Mouse (Mus musculus): ENCODE data around the gene Ccdc63. TPM values are rescaled to one million over a fixed set of nuclear protein-coding genes. Genes with fewer than 3 reads are reported as not detected.

Gene Ccdc63
- polyA plus RNA-seq, 1 experiment from 2014 or later = not detected

DNA sequence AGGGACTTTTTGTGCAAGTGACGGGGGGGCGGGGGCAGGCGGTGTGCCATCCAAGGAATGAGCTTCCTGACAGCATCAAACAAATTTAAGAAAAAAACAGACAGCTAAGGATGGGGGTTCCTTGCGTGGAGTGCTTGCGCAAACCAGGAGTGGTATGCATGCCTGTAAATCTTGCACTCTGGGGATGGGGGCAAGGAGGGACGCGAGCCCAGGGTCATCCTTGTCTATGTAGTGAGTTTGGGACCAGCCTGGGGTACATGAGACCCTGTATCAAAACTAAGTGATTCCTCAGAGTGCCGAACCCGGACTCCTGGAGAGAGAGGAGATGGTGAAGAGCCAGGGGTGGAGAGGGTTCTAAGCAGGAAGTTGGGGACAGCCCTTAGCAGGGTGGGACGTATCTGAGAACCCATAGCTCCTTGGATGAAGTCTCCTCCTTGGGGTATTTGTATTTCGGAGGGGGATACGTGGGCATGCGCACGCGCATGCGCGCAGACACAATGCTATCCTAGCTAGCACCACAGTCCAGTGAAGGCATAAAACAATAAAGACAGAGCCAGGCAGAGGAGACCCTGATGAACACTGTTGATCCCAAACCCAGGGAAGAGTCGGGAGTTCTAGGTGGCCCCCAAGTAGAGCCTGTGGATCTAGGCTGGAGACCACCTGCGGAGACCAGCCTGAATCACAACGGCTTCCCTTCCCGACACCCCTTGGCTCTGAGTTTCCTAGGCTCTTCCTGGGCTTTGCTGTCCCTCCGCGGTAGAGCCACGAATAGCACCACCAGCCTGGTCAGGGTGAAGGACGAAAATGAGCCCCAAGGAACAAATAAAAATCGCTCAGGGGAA, 29.3 kb downstream of the Ccdc63 start:
- ATAC-seq (replicated peaks) = no peak
- H3K27me3 ChIP-seq = no peaks in the 10 kb centered on the region
- H3K9me3 ChIP-seq = no peaks in the 10 kb centered on the region
- 0 out of 2 replicates have a peak overlapping the region, but pooled peaks have one; percentile 10 for H3K4me2 ChIP-seq (replicated peaks)
- no peak overlapping the region for H3K9ac ChIP-seq (replicated peaks)
- no peak overlapping the region for H3K4me3 ChIP-seq
- no peaks in the 10 kb centered on the region for H3K4me1 ChIP-seq
- WGBS = 67% methylated on average over 26 of the region's 26 CpGs
- no peaks in the 10 kb centered on the region for H3K36me3 ChIP-seq
- no peak overlapping the region for H3K27ac ChIP-seq (replicated peaks)

GRCm38 (mm10) chr5:122110625-122111024, 30.0 kb downstream of the Ccdc63 start:
- H3K9me3 ChIP-seq = no peaks in the 10 kb centered on the region
- no peaks in the 10 kb centered on the region for H3K4me1 ChIP-seq
- no peaks in the 10 kb centered on the region for H3K36me3 ChIP-seq
- no peak overlapping the region for H3K4me3 ChIP-seq
- 94% methylated on average over 13 of the region's 13 CpGs for WGBS
- no peak overlapping the region for H3K27ac ChIP-seq (replicated peaks)
- no peak overlapping the region for H3K4me2 ChIP-seq (replicated peaks)
- H3K27me3 ChIP-seq = no peaks in the 10 kb centered on the region
- no peak for ATAC-seq (replicated peaks)
- no peak overlapping the region for H3K9ac ChIP-seq (replicated peaks)

- no peak for ATAC-seq (replicated peaks)
- H3K9me3 ChIP-seq = no peaks in the 10 kb centered on the region
Observed at GRCm38 (mm10) chr5:122109325-122110060, 31.1 kb downstream of the Ccdc63 start.

DNA sequence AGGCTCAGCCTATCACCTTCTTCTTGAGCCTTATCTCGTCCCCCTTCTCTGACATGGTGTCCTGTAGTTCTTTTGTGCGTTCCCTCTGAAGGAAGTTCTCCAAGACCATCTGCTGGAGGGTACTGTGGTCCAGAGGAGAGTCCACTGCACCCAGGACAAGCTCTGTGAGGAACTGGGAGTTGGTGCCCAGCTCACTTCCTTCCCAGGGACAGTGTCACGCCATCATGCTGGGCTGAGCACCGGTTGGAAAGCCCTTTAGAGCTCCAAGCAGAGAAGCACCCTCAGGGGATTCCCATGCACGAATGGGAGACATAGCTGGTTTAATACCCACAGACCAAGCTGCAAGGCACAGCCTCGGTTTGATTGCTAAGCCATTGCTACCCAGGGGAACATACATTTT, 32.5 kb downstream of the Ccdc63 start:
- Histone ChIP-seq H3K27me3 (no peaks in the 10 kb centered on the region), H3K4me1 (peaks cover 2% of the 10 kb centered on the region), H3K36me3 (no peaks in the 10 kb centered on the region), H3K9me3 (no peaks in the 10 kb centered on the region), H3K4me3 (no peak overlapping the region), H3K27ac (replicated peaks) (no peak overlapping the region), H3K9ac (replicated peaks) (no peak overlapping the region), H3K4me2 (replicated peaks) (no peak overlapping the region)
- ATAC-seq (replicated peaks) = no peak
- WGBS = 74% methylated on average over 6 of the region's 6 CpGs

More at GRCm38 (mm10) chr5:122109325-122110060, 31.1 kb downstream of the Ccdc63 start:
- H3K4me3 ChIP-seq = no peak overlapping the region
- no peak overlapping the region for H3K27ac ChIP-seq (replicated peaks)
- no peak overlapping the region for H3K9ac ChIP-seq (replicated peaks)
- no peaks in the 10 kb centered on the region for H3K36me3 ChIP-seq
- H3K4me2 ChIP-seq (replicated peaks) = no peak overlapping the region
- 58% methylated on average over 16 of the region's 16 CpGs for WGBS
- H3K4me1 ChIP-seq = no peaks in the 10 kb centered on the region
- no peaks in the 10 kb centered on the region for H3K27me3 ChIP-seq

GRCm38 (mm10) chr5:122106212-122106611, 34.4 kb downstream of the Ccdc63 start:
- no peak overlapping the region for H3K9ac ChIP-seq (replicated peaks)
- no peak overlapping the region for H3K4me3 ChIP-seq
- peaks cover 9% of the 10 kb centered on the region for H3K4me1 ChIP-seq
- WGBS = 81% methylated on average over 6 of the region's 6 CpGs
- no peaks in the 10 kb centered on the region for H3K27me3 ChIP-seq
- no peak overlapping the region for H3K4me2 ChIP-seq (replicated peaks)
- ATAC-seq (replicated peaks) = no peak
- H3K36me3 ChIP-seq = no peaks in the 10 kb centered on the region
- no peak overlapping the region for H3K27ac ChIP-seq (replicated peaks)
- H3K9me3 ChIP-seq = no peaks in the 10 kb centered on the region

- ATAC-seq (replicated peaks) = no peak
- peaks cover 9% of the 10 kb centered on the region for H3K4me1 ChIP-seq
- H3K9ac ChIP-seq (replicated peaks) = no peak overlapping the region
- H3K4me3 ChIP-seq = no peak overlapping the region
- no peak overlapping the region for H3K4me2 ChIP-seq (replicated peaks)
- H3K27ac ChIP-seq (replicated peaks) = no peak overlapping the region
- no peaks in the 10 kb centered on the region for H3K27me3 ChIP-seq
- 91% methylated on average over 9 of the region's 9 CpGs for WGBS
- no peaks in the 10 kb centered on the region for H3K36me3 ChIP-seq
- H3K9me3 ChIP-seq = no peaks in the 10 kb centered on the region
Observed at GRCm38 (mm10) chr5:122104981-122105380, 35.6 kb downstream of the Ccdc63 start.

DNA sequence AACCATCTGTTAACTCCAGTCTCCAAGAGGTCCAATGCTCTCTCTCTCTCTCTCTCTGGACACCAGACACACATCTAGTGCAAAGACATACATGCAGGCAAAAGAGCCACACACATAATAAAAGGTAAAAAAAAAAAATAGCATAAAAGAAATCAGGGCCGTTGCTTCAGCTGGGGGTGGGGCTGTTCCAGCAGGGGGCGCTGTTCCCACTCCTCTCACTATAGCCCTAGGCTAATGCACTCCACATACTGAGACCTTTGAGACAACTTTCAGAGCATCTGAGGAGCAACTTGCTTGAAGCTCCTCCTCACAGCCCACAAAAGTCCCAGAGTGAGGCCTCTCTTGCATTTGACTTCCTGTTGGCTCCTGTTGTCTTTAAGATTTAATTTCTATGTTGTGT, 36.4 kb downstream of the Ccdc63 start:
- H3K4me1 ChIP-seq = peaks cover 9% of the 10 kb centered on the region

GRCm38 (mm10) chr5:122103075-122103474, 37.5 kb downstream of the Ccdc63 start:
- H3K27me3 ChIP-seq = no peaks in the 10 kb centered on the region
- no peaks in the 10 kb centered on the region for H3K36me3 ChIP-seq
- WGBS = 38% methylated on average over 12 of the region's 12 CpGs
- ATAC-seq (replicated peaks) = no peak
- H3K4me2 ChIP-seq (replicated peaks) = peak overlapping the region; percentile 22
- H3K9me3 ChIP-seq = no peaks in the 10 kb centered on the region
- H3K4me1 ChIP-seq = peaks cover 9% of the 10 kb centered on the region
- H3K4me3 ChIP-seq = no peak overlapping the region
- 0 out of 2 replicates have a peak overlapping the region, but pooled peaks have one; percentile 25 for H3K27ac ChIP-seq (replicated peaks)
- H3K9ac ChIP-seq (replicated peaks) = no peak overlapping the region

More for the DNA sequence above, 36.4 kb downstream of the Ccdc63 start:
- 35% methylated on average over 2 of the region's 2 CpGs for WGBS
- no peak overlapping the region for H3K4me3 ChIP-seq
- no peak for ATAC-seq (replicated peaks)
- H3K4me2 ChIP-seq (replicated peaks) = no peak overlapping the region
- no peak overlapping the region for H3K9ac ChIP-seq (replicated peaks)
- no peaks in the 10 kb centered on the region for H3K9me3 ChIP-seq
- H3K27me3 ChIP-seq = no peaks in the 10 kb centered on the region
- H3K36me3 ChIP-seq = no peaks in the 10 kb centered on the region
- no peak overlapping the region for H3K27ac ChIP-seq (replicated peaks)

- H3K9me3 ChIP-seq = no peaks in the 10 kb centered on the region
- no peaks in the 10 kb centered on the region for H3K36me3 ChIP-seq
- H3K9ac ChIP-seq (replicated peaks) = no peak overlapping the region
- no peaks in the 10 kb centered on the region for H3K27me3 ChIP-seq
- H3K4me3 ChIP-seq = no peak overlapping the region
- H3K4me2 ChIP-seq (replicated peaks) = peak overlapping the region; percentile 22
- ATAC-seq (replicated peaks) = no peak
- no peak overlapping the region for H3K27ac ChIP-seq (replicated peaks)
- WGBS = 39% methylated on average over 7 of the region's 7 CpGs
- H3K4me1 ChIP-seq = peaks cover 9% of the 10 kb centered on the region
Observed at GRCm38 (mm10) chr5:122102476-122103050, 38.1 kb downstream of the Ccdc63 start.

DNA sequence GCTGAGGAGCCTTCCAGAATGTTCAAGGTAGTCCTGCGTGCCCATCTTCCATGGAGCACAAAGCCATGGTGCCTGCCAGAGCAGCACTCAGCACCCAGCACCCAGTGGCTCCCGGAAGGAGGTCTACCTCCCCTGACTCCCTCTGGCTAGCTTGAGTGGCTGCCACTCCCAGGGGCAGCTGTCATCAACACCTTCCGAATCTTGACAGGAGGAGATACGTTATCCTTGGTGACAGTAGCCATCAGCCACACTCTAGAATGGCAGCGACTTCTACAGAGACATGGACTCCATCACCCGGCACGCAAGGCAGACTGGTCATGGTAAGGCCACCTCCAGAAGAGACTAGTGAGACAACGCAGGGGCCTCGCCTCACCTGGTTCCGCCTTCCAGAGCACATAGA, 46.2 kb downstream of the Ccdc63 start:
- Histone ChIP-seq H3K9ac (replicated peaks) (no peak overlapping the region), H3K27me3 (no peaks in the 10 kb centered on the region), H3K4me3 (no peak overlapping the region), H3K36me3 (no peaks in the 10 kb centered on the region), H3K4me2 (replicated peaks) (no peak overlapping the region), H3K4me1 (no peaks in the 10 kb centered on the region), H3K9me3 (no peaks in the 10 kb centered on the region), H3K27ac (replicated peaks) (no peak overlapping the region)
- ATAC-seq (replicated peaks) = no peak
- WGBS = 93% methylated on average over 10 of the region's 10 CpGs

DNA sequence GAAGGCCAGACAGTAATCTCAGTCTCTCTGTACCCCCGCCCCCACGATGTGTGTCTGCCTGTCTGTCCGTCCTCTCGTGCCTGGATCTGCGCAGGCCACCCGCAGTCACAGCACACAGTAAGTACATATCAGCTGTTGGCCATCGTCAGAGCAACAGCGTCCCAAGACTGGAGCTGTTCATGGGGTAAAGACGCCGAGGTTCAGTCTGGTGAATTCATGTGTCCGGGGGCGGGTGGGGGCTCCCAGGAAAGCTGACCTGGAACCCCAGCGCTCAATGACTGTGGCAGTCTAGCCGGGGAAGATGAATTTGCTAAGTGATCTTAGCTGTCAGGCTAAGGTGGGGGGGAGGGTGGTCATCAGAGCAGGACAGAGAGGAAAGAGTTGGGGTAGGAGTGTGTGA, 46.9 kb downstream of the Ccdc63 start:
- Histone ChIP-seq H3K36me3 (no peaks in the 10 kb centered on the region), H3K4me1 (no peaks in the 10 kb centered on the region), H3K9ac (replicated peaks) (no peak overlapping the region), H3K4me3 (no peak overlapping the region), H3K27me3 (no peaks in the 10 kb centered on the region), H3K27ac (replicated peaks) (no peak overlapping the region), H3K9me3 (no peaks in the 10 kb centered on the region), H3K4me2 (replicated peaks) (no peak overlapping the region)
- WGBS = 92% methylated on average over 14 of the region's 14 CpGs
- no peak for ATAC-seq (replicated peaks)

GRCm38 (mm10) chr5:122092794-122093193, 47.8 kb downstream of the Ccdc63 start:
- WGBS = 80% methylated on average over 11 of the region's 11 CpGs
- no peak overlapping the region for H3K9ac ChIP-seq (replicated peaks)

More at GRCm38 (mm10) chr5:122092794-122093193, 47.8 kb downstream of the Ccdc63 start:
- Histone ChIP-seq H3K4me1 (no peaks in the 10 kb centered on the region), H3K36me3 (no peaks in the 10 kb centered on the region), H3K27me3 (no peaks in the 10 kb centered on the region), H3K9me3 (no peaks in the 10 kb centered on the region), H3K27ac (replicated peaks) (no peak overlapping the region), H3K4me3 (no peak overlapping the region), H3K4me2 (replicated peaks) (no peak overlapping the region)
- no peak for ATAC-seq (replicated peaks)
